Mouse (Mus musculus): Measurements from ENCODE around the gene Ankrd66. TPM values are rescaled to one million over a fixed set of nuclear protein-coding genes. Genes with fewer than 3 reads are reported as not detected.

Ankrd66 gene
- polyA plus RNA-seq (2016; fragmentation: Nextera tagmentation; extraction: Ambion mirVana): 0.25 and 0.31 TPM in 2 replicates

- Histone ChIP-seq H3K4me3 (no peak within 1 kb of the TSS), H3K4me1 (no peaks in the 10 kb centered on the region), H3K27ac (no peak within 1 kb of the TSS), H3K9me3 (no peaks in the 10 kb centered on the region), H3K27me3 (ENCODE audit: poor library complexity, severe bottlenecking) (no peaks in the 10 kb centered on the region), H3K36me3 (replicated peaks) (no peaks in the 10 kb centered on the region)
- no peak for DNase-seq (ENCODE audit: extremely low spot score, low spot score)
- 90% methylated on average over 1 of the region's 1 CpGs for WGBS
Observed at GRCm38 (mm10) chr17:43543539-43543938, at the start of gene Ankrd66. Gene Ankrd66, minus strand, starts transcription at chr17:43543639.

DNA sequence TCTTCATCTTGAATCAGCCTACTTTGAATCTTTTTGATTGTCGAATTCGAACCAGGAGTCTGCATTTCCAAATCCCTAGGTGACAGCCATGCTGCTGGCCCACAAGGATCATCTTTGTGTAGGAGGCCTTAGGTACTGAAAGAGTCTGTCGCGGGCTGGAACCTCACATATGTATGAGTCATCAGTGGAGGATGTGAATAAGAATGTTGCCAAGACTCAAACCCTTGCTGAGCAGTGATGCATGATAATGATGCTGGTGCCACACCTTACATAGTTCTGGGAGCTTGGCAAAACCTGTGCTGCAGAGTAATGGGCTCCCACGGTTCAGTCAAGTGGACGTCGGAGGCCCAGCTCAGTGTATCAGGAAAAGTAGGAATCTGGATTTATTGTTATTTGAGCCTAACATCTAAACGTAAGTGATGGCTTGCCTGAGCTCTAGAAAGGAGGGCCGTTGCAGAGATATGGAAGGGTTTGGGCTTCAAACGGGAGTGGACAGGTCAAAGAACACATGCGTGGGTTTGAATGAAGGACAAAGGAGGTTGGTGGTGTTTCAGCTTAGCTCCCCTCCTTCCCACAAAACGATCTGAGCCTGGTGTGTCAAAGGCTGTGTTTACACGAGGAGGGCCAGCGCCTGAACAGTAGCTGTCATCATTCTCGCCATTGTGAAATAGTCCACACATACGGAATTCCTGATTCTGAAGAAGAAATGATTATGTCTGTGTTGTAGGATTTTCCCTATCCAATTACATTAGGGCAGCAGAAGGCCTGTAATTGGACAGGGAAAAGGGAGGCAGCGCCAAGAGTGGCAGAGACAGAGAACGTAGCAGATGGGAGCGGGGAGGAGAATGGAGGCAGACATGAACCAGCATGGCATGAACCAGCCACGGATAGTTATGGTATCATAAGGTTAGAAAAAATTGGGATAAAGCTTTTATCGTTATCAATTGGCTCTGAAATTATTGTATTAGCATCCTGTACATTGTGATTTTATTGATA is 49.2 kb upstream of the Ankrd66 start:
- no peak for DNase-seq (ENCODE audit: extremely low spot score, low spot score)
- H3K36me3 ChIP-seq (replicated peaks): no peaks in the 10 kb centered on the region
- WGBS: 91% methylated on average over 21 of the region's 21 CpGs

DNA sequence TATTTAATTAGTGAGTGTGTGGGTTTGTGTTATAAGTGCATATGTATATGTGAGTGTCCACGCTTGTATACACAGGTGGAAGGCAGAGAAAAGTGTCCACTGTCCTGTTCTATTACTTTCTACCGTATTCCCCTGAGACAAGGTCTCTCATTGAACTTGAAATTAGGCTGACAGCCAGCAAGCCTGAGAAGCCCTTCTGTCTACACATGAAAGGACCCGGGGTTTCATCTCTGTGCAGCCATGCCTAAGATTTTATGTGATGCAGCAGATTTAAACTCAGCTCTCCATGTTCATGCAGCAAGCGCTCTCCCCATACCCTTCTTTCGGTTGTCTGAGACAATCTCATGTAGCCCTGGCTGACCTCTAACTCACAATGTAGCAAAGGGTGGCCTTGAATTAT is 47.1 kb upstream of the Ankrd66 start:
- Histone ChIP-seq H3K4me1 (no peaks in the 10 kb centered on the region), H3K27ac (no peak overlapping the region), H3K4me3 (no peak overlapping the region), H3K36me3 (replicated peaks) (no peaks in the 10 kb centered on the region), H3K9me3 (no peaks in the 10 kb centered on the region), H3K27me3 (ENCODE audit: poor library complexity, severe bottlenecking) (no peaks in the 10 kb centered on the region)
- 92% methylated on average over 5 of the region's 5 CpGs for WGBS
- no peak for DNase-seq (ENCODE audit: extremely low spot score, low spot score)

More for the DNA sequence above, 49.2 kb upstream of the Ankrd66 start:
- Histone ChIP-seq H3K9me3 (peaks cover under 1% of the 10 kb centered on the region; the same call in 1 of the 2 replicates), H3K27me3 (ENCODE audit: poor library complexity, severe bottlenecking) (no peaks in the 10 kb centered on the region), H3K4me1 (no peaks in the 10 kb centered on the region), H3K27ac (no peak overlapping the region), H3K4me3 (no peak overlapping the region)

DNA sequence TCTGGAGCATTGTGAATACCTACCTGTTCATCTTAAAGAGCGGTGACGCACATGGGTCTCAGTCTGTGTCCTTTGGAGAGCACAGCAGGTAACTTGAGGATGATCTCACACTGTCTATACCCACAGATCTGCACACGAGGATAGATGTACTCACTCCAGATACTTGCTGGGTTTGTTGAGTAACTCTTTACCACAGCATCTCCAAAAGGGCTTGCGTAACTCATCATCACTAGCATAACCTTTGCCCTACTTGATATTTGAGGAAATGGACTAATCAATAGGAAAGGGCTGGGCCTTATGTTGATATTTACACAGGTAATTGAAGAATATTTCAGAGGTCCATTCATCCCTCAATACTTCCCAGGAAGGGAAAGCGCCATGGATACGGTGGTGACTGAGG is 46.3 kb upstream of the Ankrd66 start:
- Histone ChIP-seq H3K4me3 (no peak overlapping the region), H3K36me3 (replicated peaks) (no peaks in the 10 kb centered on the region), H3K4me1 (no peaks in the 10 kb centered on the region), H3K9me3 (no peaks in the 10 kb centered on the region), H3K27me3 (ENCODE audit: poor library complexity, severe bottlenecking) (no peaks in the 10 kb centered on the region), H3K27ac (no peak overlapping the region)
- DNase-seq (ENCODE audit: extremely low spot score, low spot score): no peak
- WGBS: 94% methylated on average over 6 of the region's 6 CpGs

GRCm38 (mm10) chr17:43587278-43587677 is 43.8 kb upstream of the Ankrd66 start:
- no peaks in the 10 kb centered on the region for H3K27me3 ChIP-seq (ENCODE audit: poor library complexity, severe bottlenecking)
- WGBS: 84% methylated on average over 2 of the region's 2 CpGs
- no peak overlapping the region for H3K4me3 ChIP-seq
- no peaks in the 10 kb centered on the region for H3K36me3 ChIP-seq (replicated peaks)
- peaks cover 4% of the 10 kb centered on the region; the same call in 1 of the 2 replicates for H3K4me1 ChIP-seq
- no peaks in the 10 kb centered on the region for H3K9me3 ChIP-seq
- H3K27ac ChIP-seq: no peak overlapping the region
- no peak for DNase-seq (ENCODE audit: extremely low spot score, low spot score)

- Histone ChIP-seq H3K36me3 (replicated peaks) (no peaks in the 10 kb centered on the region), H3K4me1 (peaks cover 26% of the 10 kb centered on the region), H3K27ac (no peak overlapping the region), H3K9me3 (no peaks in the 10 kb centered on the region), H3K27me3 (ENCODE audit: poor library complexity, severe bottlenecking) (no peaks in the 10 kb centered on the region), H3K4me3 (no peak overlapping the region)
- 91% methylated on average over 7 of the region's 7 CpGs for WGBS
- no peak for DNase-seq (ENCODE audit: extremely low spot score, low spot score)
Observed at GRCm38 (mm10) chr17:43584771-43585170, 41.3 kb upstream of the Ankrd66 start.

DNA sequence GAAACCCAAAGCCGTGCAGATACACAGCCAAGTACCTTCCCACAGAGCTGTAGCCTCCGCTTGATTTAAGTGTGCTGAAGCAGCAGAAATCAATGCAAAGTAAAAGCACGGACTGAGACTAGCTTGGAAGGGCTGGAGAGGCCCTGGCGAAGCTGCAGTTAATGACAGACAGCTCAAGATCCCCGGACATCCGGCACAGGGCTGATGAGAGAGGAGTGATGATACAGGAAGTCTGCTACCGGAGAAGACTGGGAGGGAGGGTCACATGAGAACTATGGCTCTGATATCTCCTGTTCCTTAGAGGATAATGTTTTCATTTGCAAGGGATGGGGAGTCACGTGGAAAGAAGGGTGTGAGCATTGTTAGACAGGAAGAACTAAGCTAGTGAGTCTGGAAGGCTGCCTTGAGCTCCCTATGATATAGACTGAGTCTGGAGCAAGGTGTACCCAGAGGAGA is 37.6 kb upstream of the Ankrd66 start:
- Histone ChIP-seq H3K4me1 (peaks cover 27% of the 10 kb centered on the region), H3K27me3 (ENCODE audit: poor library complexity, severe bottlenecking) (no peaks in the 10 kb centered on the region), H3K9me3 (no peaks in the 10 kb centered on the region), H3K27ac (peak overlapping the region; percentile 73), H3K4me3 (0 out of 2 replicates have a peak overlapping the region, but pooled peaks have one; percentile 3), H3K36me3 (replicated peaks) (no peaks in the 10 kb centered on the region)
- 31% methylated on average over 8 of the region's 8 CpGs for WGBS
- DNase-seq (ENCODE audit: extremely low spot score, low spot score): no peak

- Histone ChIP-seq H3K4me1 (peaks cover 27% of the 10 kb centered on the region), H3K27me3 (ENCODE audit: poor library complexity, severe bottlenecking) (no peaks in the 10 kb centered on the region), H3K9me3 (no peaks in the 10 kb centered on the region), H3K4me3 (0 out of 2 replicates have a peak overlapping the region, but pooled peaks have one; percentile 3), H3K36me3 (replicated peaks) (no peaks in the 10 kb centered on the region), H3K27ac (peak overlapping the region; percentile 73)
- no peak for DNase-seq (ENCODE audit: extremely low spot score, low spot score)
- 26% methylated on average over 3 of the region's 3 CpGs for whole genome bisulfite sequencing
Observed at GRCm38 (mm10) chr17:43580456-43580855, 37.0 kb upstream of the Ankrd66 start.

DNA sequence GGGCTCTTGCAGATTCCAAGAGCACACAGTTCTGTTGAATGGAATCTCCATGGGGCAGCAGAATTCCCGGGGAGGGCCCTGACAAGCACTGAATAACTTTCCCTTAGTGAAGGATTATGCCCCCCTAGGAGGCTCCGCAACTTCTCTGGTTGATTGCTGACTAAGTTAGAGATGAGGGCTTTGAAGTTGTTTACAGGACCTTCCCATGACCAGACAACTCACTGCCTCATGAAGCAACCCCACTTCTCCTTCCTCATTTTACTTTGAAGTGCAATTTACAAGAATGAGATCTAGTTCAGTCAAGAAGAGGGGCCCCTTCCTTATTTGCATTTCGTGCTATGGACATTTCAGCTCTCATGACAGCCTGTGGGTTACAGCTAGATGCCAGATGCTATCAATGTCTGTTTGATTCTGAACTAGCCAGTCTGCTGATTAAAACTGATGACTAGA is 30.2 kb upstream of the Ankrd66 start:
- H3K4me1 ChIP-seq: peaks cover 16% of the 10 kb centered on the region
- no peaks in the 10 kb centered on the region for H3K36me3 ChIP-seq (replicated peaks)
- DNase-seq (ENCODE audit: extremely low spot score, low spot score): no peak
- no peaks in the 10 kb centered on the region for H3K9me3 ChIP-seq
- 0 out of 2 replicates have a peak overlapping the region, but pooled peaks have one; percentile 26 for H3K27ac ChIP-seq
- no peak overlapping the region for H3K4me3 ChIP-seq
- 24% methylated on average over 3 of the region's 3 CpGs for WGBS
- H3K27me3 ChIP-seq (ENCODE audit: poor library complexity, severe bottlenecking): peaks cover 9% of the 10 kb centered on the region

DNA sequence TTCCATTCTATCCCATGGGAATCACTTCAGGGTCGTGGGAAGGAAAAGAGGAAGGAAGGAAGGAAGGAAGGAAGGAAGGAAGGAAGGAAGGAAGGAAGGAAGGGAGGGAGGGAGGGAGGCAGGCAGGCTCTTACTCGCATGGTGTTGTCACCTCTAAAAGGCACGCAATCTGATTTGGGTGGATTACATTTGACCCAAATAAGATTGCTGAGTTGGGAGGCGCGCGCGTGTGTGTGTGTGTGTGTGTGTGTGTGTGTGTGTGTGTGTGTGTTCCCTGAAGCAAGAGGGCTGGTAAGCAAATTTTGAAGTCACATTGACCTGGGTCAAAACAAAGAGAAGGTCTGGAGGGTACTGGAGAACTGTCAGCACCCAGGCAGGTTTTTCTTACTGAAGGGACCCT is 25.8 kb upstream of the Ankrd66 start:
- Histone ChIP-seq H3K9me3 (no peaks in the 10 kb centered on the region), H3K4me1 (peaks cover 33% of the 10 kb centered on the region), H3K27me3 (ENCODE audit: poor library complexity, severe bottlenecking) (peaks cover 9% of the 10 kb centered on the region), H3K4me3 (no peak overlapping the region), H3K36me3 (replicated peaks) (no peaks in the 10 kb centered on the region), H3K27ac (no peak overlapping the region)
- no peak for DNase-seq (ENCODE audit: extremely low spot score, low spot score)
- 58% methylated on average over 7 of the region's 7 CpGs for WGBS

GRCm38 (mm10) chr17:43567992-43568888 is 24.8 kb upstream of the Ankrd66 start, which contains the start of gene Pla2g7:
Gene Pla2g7, plus strand, starts transcription at chr17:43568098.
- Histone ChIP-seq H3K27ac (peak within 1 kb of the TSS; percentile 76), H3K27me3 (ENCODE audit: poor library complexity, severe bottlenecking) (peaks cover 9% of the 10 kb centered on the region), H3K4me3 (peak within 1 kb of the TSS; percentile 52), H3K36me3 (replicated peaks) (no peaks in the 10 kb centered on the region), H3K4me1 (peaks cover 27% of the 10 kb centered on the region), H3K9me3 (no peaks in the 10 kb centered on the region)
- WGBS: under 1% methylated on average over 34 of the region's 34 CpGs
- peak; percentile 57 for DNase-seq (ENCODE audit: extremely low spot score, low spot score)

GRCm38 (mm10) chr17:43567593-43567991 is 24.2 kb upstream of the Ankrd66 start:
- H3K27ac ChIP-seq: peak overlapping the region; percentile 76
- H3K4me3 ChIP-seq: peak overlapping the region; percentile 52
- 5% methylated on average over 12 of the region's 12 CpGs for WGBS

More at GRCm38 (mm10) chr17:43567593-43567991, 24.2 kb upstream of the Ankrd66 start:
- H3K36me3 ChIP-seq (replicated peaks): no peaks in the 10 kb centered on the region
- DNase-seq (ENCODE audit: extremely low spot score, low spot score): no peak
- peaks cover 9% of the 10 kb centered on the region for H3K27me3 ChIP-seq (ENCODE audit: poor library complexity, severe bottlenecking)
- H3K9me3 ChIP-seq: no peaks in the 10 kb centered on the region
- H3K4me1 ChIP-seq: peaks cover 23% of the 10 kb centered on the region

All from forebrain, embryonic 10.5 days (tissue).